Mouse (Mus musculus): Measurements from ENCODE around the gene Scfd2. TPM values are rescaled to one million over a fixed set of nuclear protein-coding genes. Genes with fewer than 3 reads are reported as not detected.

The Scfd2 gene
- polyA plus RNA-seq, 1 experiment = 22.7 TPM

GRCm38 (mm10) chr5:74161297-74161926, 370.1 kb downstream of the Scfd2 start:
- no peak overlapping the region for H3K27ac ChIP-seq (ENCODE audit: insufficient read depth, low read length)
- TF ChIP-seq CTCF (IDR thresholded peaks at IDR 0.05; ENCODE audit: extremely low read depth, insufficient read depth, low read length) (no peak), POLR2A (IDR thresholded peaks at IDR 0.05; ENCODE audit: extremely low read depth, insufficient read depth, low read length) (no peak)
- no peaks in the 10 kb centered on the region for H3K4me1 ChIP-seq (ENCODE audit: control insufficient read depth, insufficient read depth, low read length)
- H3K4me3 ChIP-seq (ENCODE audit: insufficient read depth, low read length) = no peak overlapping the region

GRCm38 (mm10) chr5:74160349-74160748, 371.2 kb downstream of the Scfd2 start:
- no peak overlapping the region for H3K27ac ChIP-seq (ENCODE audit: insufficient read depth, low read length)
- no peaks in the 10 kb centered on the region for H3K4me1 ChIP-seq (ENCODE audit: control insufficient read depth, insufficient read depth, low read length)
- no peak for TF ChIP-seq POLR2A (IDR thresholded peaks at IDR 0.05; ENCODE audit: extremely low read depth, insufficient read depth, low read length)
- no peak for TF ChIP-seq CTCF (IDR thresholded peaks at IDR 0.05; ENCODE audit: extremely low read depth, insufficient read depth, low read length)
- H3K4me3 ChIP-seq (ENCODE audit: insufficient read depth, low read length) = no peak overlapping the region

GRCm38 (mm10) chr5:74159906-74160305, 371.7 kb downstream of the Scfd2 start:
- H3K4me1 ChIP-seq (ENCODE audit: control insufficient read depth, insufficient read depth, low read length) = no peaks in the 10 kb centered on the region
- TF ChIP-seq CTCF (IDR thresholded peaks at IDR 0.05; ENCODE audit: extremely low read depth, insufficient read depth, low read length) (no peak), POLR2A (IDR thresholded peaks at IDR 0.05; ENCODE audit: extremely low read depth, insufficient read depth, low read length) (no peak)
- H3K27ac ChIP-seq (ENCODE audit: insufficient read depth, low read length) = no peak overlapping the region
- H3K4me3 ChIP-seq (ENCODE audit: insufficient read depth, low read length) = no peak overlapping the region

- H3K4me3 ChIP-seq (ENCODE audit: insufficient read depth, low read length) = no peak overlapping the region
- TF ChIP-seq CTCF (IDR thresholded peaks at IDR 0.05; ENCODE audit: extremely low read depth, insufficient read depth, low read length) (no peak), POLR2A (IDR thresholded peaks at IDR 0.05; ENCODE audit: extremely low read depth, insufficient read depth, low read length) (no peak)
- no peak overlapping the region for H3K27ac ChIP-seq (ENCODE audit: insufficient read depth, low read length)
- no peaks in the 10 kb centered on the region for H3K4me1 ChIP-seq (ENCODE audit: control insufficient read depth, insufficient read depth, low read length)
Observed at GRCm38 (mm10) chr5:74158929-74159632, 372.5 kb downstream of the Scfd2 start.

GRCm38 (mm10) chr5:74155860-74156351, 375.7 kb downstream of the Scfd2 start:
- Histone ChIP-seq H3K27ac (ENCODE audit: insufficient read depth, low read length) (no peak overlapping the region), H3K4me1 (ENCODE audit: control insufficient read depth, insufficient read depth, low read length) (no peaks in the 10 kb centered on the region), H3K4me3 (ENCODE audit: insufficient read depth, low read length) (no peak overlapping the region)
- TF ChIP-seq CTCF (IDR thresholded peaks at IDR 0.05; ENCODE audit: extremely low read depth, insufficient read depth, low read length) (no peak), POLR2A (IDR thresholded peaks at IDR 0.05; ENCODE audit: extremely low read depth, insufficient read depth, low read length) (no peak)

Other genes starting within 250 kb of the Scfd2 start
- 52.0 and 59.0 TPM in 2 replicates for gene Fip1l1, start 3.7 kb upstream of the Scfd2 start, polyA plus RNA-seq (2012; rRNA removed)
- gene Lnx1, start 171.2 kb upstream of the Scfd2 start, polyA plus RNA-seq (2012; rRNA removed) = 38.1 and 38.7 TPM in 2 replicates